Mouse (Mus musculus) brain, embryonic 18.5 days (tissue): ENCODE measurements around the gene Cyp2b10.
A peak's percentile ranks its signal among the peaks of the same experiment; 100 is the strongest.
"Not testable (repeated sequence)": the region's sequence is repeated elsewhere in the genome, so short reads cannot be mapped to it uniquely, and the experiment has no call there.

ENCODE experiments used
- DNase-seq: peaks from one replicate; pipeline ENCODE4 v3.0.0-alpha.2; 2012; ENCODE audit warnings: low read depth, low spot score

Gene Cyp2b10

DNA sequence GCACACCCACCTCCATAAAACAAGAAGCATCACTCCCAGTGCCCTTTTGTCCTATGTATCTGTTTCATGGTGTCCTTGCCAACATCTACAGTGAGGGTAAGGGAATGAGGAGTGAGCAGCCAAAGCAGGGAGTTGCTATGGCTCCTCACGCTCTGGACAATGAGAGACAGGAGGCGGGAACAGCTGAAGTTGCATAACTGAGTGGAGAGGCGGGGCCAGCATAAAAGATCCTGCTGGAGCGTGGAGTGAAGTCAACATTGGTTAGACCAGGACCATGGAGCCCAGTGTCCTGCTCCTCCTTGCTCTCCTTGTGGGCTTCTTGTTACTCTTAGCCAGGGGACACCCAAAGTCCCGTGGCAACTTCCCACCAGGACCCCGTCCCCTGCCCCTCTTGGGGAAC, at the start of gene Cyp2b10:
Gene Cyp2b10 (plus strand): TSS at position 210 of the 400 bp plus-strand sequence.
- no peak for DNase-seq

DNA sequence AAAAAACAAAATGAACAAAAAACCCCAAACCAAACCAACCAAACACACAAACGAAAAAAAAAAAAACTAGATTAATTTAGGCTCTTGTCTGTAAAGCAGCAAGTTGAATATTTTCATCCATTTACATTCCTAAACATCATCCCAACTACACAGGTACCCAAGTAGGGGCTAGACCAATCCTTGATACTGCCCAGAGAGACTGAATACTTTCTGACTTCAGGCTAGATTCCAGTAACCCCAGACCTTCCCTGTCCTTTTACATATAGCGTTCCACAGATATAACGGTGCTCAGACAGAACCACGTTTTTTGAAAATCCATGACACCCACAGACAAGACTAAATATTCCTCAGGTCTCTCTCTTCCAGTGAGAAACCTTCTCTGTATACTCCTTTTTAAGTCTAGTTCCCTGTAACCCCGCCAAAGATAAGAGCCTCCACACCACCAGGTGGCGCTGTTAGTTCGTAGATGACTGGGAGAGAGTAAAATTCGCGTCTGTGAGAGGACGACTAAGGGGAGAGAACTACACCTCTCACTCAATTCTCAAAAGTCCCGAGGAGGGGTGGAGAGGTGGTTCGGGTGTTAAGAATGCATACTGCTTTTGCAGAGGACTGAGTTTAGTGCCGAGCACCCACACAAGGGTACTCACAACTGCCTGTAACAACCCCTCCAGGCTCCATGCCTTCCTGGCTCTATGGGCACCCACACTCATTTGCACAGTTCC, 49.5 kb upstream of the Cyp2b10 start:
- DNase-seq: peak; percentile 73

DNA sequence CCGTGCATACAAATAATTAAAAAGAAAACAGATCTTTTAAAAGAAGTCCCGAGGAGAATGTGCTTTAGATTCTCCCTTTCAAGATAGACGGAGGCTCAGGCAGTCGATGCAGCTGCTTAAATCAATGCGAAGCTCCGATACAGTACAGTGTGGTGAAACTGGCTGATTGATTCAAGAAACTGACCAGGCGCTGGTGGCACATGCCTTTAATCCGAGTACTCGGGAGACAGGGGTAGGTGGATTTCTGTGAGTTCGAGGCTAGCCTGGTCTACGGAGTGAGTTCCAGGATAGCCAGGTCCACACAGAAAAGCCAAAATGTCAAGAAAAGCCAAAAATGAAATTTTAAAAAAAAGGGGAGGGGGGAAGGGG, 49.0 kb upstream of the Cyp2b10 start:
- no peak for DNase-seq

DNA sequence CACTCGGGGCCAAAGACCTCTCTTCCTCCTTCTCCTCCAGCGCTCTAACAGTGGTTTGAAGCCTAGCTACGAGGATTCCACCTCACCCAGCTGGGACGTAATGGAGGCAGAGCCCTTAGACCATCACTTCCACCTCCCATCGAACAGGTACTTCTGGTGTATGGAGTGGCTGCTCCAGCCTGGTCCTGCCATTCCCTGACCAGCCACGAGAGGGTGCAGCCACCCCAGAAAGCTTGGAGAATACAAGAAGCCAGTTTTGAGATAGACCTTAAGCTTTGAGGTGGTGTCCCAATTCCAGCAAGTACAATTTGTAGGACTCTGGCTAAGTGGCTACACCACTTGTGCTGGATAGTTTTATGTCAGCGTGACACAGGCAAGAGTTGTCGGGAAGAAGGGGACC, 42.3 kb upstream of the Cyp2b10 start:
- no peak for DNase-seq

DNA sequence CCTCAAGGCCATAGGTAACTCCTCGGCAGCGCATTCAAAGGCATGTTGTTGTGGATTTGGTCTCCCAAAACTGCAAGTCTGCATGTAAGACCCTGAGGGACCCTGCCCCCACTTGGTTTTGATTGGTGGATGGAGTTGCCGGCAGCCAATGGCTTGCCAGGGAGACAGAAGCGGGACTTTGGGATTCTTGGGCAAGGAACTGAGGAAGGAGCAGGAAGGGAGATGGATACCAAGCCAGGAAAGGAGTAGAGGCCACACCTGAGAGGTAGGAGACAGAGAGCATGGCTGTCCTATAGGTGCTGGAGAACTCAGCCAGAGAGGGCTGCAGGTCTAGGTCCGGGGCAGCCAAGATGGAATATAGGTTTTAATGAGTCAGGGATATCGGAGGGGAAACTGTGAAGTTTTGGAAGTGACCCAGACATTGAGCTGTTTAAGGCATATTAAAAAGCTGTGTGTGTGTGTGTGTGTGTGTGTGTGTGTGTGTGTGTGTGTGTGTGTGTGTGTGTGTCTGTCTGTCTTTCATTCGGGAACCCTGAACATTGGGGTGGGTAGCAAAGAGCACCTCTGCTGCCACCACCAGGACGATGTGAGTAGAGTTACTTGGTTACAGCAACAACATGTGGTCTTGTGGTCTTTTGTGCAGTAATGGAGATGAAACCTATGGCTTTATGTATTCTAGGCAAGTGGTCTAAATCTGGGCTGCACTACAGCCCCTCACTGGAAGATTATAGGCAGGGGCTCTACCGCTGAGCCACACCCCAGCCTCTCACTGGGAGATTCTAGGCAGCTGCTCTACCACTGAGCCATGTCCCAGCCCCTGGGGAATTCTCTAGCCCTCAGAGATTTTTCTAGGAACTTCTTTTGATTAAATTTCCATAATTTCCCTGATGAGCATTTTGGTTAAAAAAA, 37.2 kb upstream of the Cyp2b10 start:
- DNase-seq: no peak

DNA sequence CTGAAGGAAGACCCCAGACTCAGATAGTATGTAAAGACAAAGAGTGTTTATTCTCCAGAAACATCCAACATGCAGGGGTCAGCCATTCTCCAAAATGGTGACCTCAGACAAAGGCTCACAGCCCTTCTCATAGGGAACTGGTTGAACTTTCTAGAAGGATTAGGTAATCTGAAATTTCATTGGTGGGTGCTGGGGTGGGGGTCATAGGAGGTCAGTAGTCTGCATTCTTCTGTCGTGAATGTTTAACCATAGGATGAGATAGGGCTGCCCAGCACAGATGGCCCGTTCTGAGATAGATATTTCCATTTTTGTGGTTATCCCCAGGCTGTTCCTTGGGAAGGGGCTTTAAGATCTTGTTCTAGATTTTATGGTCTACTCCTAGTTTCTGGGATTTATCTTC, 35.1 kb upstream of the Cyp2b10 start:
- DNase-seq: no peak

DNA sequence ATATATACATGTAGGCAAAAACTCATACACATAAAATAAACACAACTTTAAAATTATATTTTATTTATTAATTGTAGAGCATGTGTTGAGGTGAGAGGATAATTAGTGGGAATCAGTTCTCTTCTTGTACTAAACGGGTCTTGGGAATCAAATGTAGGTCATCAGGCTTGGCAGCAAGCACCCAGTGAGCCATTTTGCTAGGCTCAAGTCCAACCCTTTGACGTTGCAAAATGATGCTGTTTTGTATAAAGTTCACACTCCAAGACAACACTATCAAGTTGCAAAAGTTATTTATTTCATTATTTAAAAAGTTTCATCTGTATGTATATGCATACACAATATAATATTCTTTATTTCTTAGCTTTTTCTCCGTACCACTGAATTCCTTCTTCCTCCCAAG, 33.7 kb upstream of the Cyp2b10 start:
- DNase-seq: no peak

DNA sequence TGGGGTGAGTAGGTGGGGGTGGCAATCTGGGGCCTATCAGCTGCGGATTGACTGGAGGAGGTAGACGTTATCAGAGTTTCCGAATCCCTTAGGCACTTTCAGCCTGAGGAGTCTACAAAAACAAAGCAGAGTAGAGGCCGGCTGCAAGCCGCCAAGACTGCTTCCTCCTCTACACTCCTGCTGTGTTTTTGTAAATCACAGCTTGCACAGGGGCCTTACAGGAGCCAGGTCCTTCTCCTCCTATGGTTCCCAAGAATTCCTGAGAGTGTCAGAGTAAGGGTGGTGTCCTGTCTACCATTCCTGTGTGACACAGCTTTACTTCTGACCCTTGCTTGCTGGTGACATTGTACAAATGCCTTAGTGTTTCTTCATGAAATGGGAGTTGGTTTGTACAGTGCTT, 32.6 kb upstream of the Cyp2b10 start:
- DNase-seq: no peak

DNA sequence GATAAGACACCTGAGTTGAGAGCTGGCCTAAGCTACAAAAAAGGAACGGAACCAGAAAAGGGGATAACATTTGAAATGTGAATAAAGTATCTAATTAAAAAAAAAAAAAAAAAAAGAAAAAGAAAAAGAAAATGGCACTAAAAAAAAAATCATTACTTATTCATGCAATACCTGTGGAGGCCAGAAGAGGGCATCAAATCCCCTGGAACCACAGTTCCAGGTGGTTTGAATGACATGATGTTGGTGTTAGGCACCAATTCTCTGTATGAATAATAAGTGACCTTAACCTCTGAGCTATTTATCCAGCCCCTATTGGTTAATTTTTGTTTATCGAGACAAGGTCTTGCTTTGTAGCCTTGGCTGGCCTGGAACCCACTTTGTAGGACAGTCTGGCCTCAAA, 27.6 kb upstream of the Cyp2b10 start:
- DNase-seq: no peak

DNA sequence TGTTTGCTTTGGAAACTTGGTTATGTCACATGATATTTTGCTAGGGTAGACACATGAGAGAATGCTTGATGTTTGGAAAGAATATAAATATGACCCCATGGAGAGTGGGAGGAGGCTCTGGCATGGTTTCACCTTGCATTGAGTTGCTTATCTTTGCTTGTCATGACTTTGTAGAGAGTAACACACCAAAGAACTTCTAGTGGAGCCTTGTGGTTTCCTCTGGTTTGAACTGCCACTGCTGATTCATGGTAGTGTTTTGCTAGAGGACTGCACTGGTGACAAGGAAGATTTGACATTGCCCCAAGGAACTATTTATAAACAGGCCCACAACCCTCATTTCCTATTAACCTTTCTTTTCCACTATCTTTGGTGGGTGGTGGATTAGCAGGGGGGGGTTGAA, 24.8 kb upstream of the Cyp2b10 start:
- DNase-seq: no peak

DNA sequence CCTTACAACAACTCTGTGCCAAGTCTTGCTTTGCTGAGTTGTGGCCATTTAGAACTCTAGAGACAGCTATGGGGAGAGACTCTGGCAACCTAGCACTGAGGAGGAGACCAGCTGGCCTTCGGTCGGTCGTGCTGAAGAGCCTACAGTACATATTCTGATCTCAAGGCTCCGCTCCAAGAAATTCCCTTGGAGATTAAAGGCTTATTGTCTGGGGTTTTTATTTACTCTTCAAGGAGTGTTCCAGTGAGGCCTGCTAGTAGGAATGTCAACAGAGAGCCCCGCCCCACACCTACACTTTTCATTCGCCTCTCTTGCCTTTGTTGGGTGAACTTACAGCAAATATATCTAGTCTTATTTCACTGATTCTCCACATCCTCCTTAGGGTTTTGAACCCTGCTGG, 18.7 kb upstream of the Cyp2b10 start:
- no peak for DNase-seq

DNA sequence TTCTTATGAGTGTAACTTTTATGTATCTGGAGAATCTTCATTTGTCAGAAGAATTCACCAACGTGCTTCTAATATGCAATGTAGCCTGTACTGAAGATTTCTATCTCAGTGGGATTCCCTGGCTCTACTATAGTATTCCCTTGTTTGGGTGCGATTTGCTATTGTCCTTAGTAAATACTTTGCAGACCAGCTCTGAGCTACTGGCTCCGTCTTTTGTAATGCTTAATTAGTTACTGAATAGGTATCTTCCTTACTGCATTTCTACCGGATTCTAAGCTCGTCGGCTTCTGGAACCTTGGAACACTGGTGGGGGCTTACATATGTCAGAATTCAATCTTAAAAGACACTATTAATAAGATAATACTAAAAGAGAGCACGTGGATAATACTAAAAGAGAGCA, 16.7 kb upstream of the Cyp2b10 start:
- not testable (repeated sequence) for DNase-seq

DNA sequence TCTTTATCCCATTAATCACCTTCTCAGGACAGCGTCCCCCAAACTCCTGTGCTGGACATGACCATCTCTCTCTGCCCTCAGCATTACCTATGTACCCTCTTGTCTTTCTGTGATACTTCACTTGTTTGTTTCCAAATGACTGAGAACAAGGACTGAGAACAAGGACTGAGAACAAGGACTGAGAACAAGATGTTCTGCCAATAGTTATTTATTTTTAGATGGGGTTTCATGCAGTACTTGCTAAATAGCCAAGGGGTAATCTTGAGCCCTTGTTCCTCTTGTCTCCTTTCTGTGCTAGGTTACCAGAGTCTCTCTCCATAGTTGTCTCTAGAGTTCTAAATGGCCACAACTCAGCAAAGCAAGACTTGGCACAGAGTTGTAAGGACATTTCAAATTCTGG, 13.1 kb upstream of the Cyp2b10 start:
- no peak for DNase-seq

DNA sequence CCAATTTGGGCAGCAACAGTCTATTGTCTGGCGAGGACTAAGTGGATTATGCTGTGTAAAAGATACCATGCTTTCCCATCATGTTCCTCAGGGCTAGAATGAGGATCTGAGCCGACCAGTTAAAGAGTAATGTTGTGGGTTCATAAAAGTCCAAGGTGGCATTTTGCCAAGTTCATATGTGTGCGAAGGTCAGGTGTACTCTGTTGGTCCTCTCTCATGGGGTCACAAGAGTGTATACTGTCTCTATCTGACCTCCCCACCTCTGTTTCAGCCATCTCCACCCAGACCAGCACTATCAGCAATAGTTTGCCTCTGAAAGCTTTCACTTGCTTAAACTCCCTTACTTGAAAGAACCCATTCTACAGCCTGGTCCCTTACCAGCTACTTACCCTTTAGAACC, 9.7 kb upstream of the Cyp2b10 start:
- DNase-seq: no peak

DNA sequence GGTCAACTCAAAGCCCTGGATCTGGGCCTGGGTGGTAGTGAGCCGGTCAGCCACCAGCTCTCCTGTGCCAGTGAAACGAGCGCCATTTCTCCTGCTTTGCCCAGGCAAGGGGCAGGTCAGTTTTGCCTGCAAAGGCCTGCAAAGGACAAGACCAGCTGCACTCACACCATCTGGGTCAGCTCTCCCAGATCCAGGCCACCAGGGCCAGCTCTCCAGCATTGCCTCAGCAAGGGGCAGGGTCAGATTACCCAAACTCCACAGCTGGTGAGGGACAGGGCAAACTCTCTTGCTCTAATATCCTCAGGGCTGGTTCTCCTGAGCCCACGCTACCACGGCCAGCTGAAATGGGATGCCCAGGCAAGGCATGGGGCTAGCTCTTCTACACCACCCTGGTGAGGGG, 4.3 kb upstream of the Cyp2b10 start:
- no peak for DNase-seq

DNA sequence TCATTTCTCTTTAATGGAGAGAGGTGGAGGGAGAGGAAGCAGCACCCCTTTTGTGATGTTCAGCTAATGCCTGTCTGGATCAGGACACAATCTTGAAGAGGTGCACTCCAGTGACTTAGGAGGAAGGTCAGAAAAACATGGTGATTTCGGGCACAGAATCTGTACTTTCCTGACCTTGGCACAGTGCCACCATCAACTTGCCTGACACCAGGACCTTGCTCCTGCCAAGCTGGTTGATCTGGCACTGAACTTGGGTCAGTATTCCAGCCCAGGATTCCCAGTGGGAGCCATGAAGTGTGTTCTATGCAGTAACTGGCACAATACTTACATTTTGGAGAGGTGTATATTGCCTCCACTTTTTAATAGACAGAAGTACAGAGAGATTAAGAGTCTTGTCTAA, 2.3 kb upstream of the Cyp2b10 start:
- DNase-seq: no peak

DNA sequence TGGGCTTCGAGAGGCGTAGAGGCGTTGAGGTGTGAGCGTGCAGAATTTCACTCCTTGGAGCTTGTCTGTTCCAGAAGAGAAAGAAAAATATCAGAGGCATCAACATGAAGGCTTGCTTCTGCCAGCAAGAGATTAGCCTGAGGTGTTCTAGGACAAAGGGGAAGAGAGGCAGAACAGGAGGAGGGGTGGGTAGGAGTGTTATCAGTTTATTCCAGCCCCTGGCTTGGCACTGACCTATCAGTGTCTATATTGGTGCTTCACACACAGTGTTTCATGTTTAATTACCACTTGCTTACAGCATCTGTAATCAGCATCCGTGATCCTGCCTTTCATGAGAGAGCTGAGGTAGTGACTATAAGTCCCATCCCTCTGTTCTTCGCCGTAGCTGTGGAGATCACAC, 644 bp downstream of the Cyp2b10 start:
- DNase-seq: no peak

DNA sequence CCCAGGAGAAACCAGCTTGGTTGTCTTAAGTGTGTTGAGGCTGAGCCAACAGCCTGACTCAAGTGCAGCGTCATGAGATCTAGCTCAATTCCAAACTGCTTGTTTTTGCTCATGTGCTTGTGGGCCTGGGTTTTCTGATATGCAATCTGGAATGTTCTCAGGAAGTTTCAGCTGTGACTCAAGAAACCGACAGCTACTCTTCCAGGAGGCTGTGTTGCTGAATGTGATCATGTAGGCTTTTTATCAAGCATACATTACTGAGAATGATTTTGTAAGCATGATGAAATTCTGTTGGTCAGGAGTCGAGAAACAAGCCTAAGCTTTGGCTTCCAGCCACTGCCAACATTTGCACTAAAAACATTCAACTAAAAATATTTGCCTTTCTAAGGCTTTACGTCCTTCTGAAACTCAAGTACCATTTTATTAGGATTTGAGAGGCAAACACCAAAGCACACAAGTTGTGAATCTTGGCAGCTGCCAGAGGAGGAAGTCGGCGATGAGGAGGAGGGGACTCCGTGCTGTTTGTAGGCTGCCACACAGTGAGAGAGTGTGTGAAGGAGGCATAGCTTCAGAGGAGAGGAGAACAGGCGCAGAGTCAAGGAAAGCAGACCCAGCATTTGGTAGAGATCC, 4.8 kb downstream of the Cyp2b10 start:
- DNase-seq: no peak

DNA sequence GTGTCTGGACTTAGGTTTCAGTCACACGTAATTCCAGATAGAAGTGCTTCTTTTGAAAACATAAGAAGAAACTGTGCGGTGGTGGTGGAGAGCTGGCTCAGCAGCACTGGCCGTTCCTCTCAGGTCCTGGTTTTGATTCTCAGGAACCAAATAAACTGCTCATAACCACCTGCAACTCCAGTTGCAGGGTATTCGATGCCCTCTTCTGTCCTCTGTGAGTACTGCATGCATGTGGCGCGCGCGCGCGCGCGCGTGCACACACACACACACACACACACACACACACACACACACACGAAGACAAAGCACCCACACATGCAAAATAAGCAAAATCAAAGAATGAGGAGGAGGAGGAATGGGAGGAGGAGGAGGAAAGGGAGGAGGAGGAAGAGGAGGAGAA, 5.7 kb downstream of the Cyp2b10 start:
- DNase-seq: no peak

DNA sequence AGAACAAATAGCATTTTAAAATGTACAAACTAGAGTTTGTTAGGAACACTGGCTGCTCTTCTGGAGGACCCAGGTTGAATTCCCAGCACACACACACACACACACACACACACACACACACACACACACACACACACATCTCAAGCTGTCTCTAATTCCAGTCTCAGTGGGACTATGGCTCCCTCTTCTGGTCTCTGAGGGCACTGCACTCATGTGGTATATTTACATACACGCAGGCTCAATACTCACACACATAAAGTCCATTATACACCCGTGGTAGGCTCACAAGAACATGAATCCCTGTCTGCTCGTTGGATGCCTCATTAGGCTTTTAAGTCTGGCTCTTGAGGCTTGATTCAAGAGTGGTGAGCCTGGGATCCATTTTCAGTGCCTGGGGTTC, 6.6 kb downstream of the Cyp2b10 start:
- no peak for DNase-seq

DNA sequence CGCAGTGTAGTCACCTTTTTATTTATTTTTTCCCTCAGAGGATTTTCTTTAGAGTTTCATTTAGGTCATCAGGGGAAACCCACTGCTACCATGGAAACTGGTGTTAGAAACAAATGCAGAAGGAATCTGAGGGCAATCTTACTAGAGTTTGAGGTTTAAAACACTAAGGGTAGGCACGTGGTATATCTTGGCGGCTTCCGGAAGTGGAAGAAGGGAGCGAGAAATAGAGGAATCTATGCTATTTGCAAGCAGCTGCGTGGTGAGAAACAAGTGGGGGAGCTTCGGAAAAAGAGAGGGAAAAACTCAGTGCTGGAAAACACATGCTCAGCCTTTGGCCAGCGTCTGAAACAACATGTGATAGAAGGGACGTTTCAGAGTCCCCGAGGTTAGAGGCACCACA, 7.1 kb downstream of the Cyp2b10 start:
- DNase-seq: no peak

DNA sequence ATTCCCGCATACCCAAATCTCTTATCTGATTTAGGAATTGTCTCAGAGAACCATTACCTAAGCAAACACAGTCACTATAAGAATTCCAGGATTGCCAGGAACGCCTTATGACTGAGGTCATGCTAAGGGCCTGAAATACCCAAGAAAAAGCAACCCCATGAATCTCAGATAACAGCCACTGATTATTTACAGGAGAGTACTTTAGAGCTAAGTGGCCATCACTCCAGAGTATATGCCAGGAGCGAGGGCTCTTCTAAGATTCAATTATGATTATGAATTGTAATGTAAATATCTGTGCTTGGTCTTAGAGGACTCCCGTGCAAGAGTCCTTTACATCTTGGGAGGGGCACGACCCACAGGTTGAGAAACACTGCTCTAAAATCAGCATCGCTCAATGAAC, 10.0 kb downstream of the Cyp2b10 start:
- DNase-seq: no peak

DNA sequence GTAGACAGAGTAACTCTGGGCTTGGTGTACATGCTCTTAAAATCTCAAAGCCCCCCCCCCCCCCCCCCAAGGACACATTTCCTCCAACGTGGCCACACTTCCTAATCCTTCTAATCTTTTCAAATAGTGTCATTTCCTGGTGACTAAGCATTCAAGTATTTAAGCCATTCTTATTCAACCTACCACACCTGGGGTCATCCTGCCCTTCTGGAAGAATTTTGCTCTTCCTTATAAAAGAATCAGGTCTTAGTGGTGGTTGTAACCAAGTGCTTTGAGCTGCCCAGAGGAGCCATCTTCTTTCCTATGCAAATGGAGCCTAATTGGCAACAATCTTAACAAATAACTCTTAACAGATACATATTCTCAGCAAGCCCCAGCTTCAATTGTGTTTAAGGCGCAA, 12.6 kb downstream of the Cyp2b10 start:
- DNase-seq: no peak
